Mouse (Mus musculus) C2C12 (cell line): ENCODE results near the gene Ercc1.

Source experiments
- CTCF ChIP-seq: IDR thresholded peaks from one replicate; pipeline ENCODE4 v1.5.1; 2011; ENCODE audit not compliant: control insufficient read depth, insufficient read depth, insufficient read length
- MAX ChIP-seq: IDR thresholded peaks from one replicate; pipeline ENCODE4 v1.6.1; 2011; ENCODE audit warnings: mild to moderate bottlenecking, control low read depth
- MYOD1 ChIP-seq: IDR thresholded peaks from one replicate; pipeline ENCODE4 v1.6.1; 2011; ENCODE audit warnings: low read depth; ENCODE audit not compliant: control insufficient read depth, insufficient read length
- USF1 ChIP-seq: IDR thresholded peaks from one replicate; pipeline ENCODE4 v1.6.1; 2011; ENCODE audit warnings: low read depth, mild to moderate bottlenecking, control low read depth, moderate library complexity

DNA sequence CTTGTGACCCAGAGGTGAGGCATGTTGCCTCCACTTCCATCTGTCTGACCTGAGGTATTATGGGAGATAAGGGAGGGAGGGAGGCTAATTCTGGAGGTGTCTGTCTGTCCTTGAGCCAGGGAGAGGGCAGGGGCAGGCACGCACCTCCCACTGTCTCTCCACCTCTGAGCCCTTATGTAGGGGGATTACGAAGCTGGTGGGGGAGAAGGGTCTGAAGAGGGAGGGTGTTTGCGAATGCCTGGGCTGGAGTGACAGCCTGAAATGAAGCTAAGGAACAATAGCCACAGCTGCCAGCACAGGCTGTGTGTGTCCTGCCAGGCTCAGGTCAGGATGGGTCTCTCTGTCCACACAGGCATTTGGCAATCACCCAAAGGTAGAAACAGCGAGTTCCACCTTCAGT is 17.7 kb downstream of the Ercc1 start:
- no peak for TF ChIP-seq MAX
- TF ChIP-seq CTCF, result no peak
- no peak for TF ChIP-seq MYOD1
- TF ChIP-seq USF1, result no peak
